In genomic region chr11:101602491-101602890, GRCm38 (mm10) we compare ENCODE assay signal across 10 mouse cellular contexts. TPM values are rescaled to one million over a fixed set of nuclear protein-coding genes. Genes with fewer than 3 reads are reported as not detected.
DNase-seq lines count a peak whose midpoint lies in the region; ATAC-seq and TF ChIP-seq lines count a peak whose summit lies in the region.
"Had no signal": no experiment of that assay in that cellular context is flagged by ENCODE, and none has a peak within 500 bp of the region (broad histone marks: within the 10 kb centered on the region; RNA-seq: fewer than 3 reads in every experiment).

No protein-coding gene starts in this region.

- 18% methylated on average over 3 of the region's 3 CpGs for WGBS in forebrain, embryonic 11.5 days
- 12% methylated on average over 3 of the region's 3 CpGs for WGBS in forebrain, embryonic 15.5 days

- H3K4me2 ChIP-seq in forebrain, embryonic 11.5 days (ENCODE audit: low read depth, low read length, severe bottlenecking) = no peak overlapping the region
- H3K4me2 ChIP-seq in forebrain, embryonic 15.5 days (replicated peaks) = no peak overlapping the region

- no peaks in the 10 kb centered on the region for H3K36me3 ChIP-seq in forebrain, embryonic 11.5 days (ENCODE audit: control insufficient read depth, insufficient read depth, low read length)
- H3K36me3 ChIP-seq in forebrain, embryonic 15.5 days = no peaks in the 10 kb centered on the region

- intact Hi-C loops in left cerebral cortex, postnatal 25 days (cut with DNase I) = no loop called here

- ATAC-seq in forebrain, embryonic 11.5 days (replicated peaks; ENCODE audit: low FRiP score) = no peak
- no peak for ATAC-seq in forebrain, embryonic 15.5 days (replicated peaks)
- 0 out of 2 replicates have a peak, but pooled peaks have one; percentile 22 for ATAC-seq in megakaryocyte-erythroid progenitor cell, adult 5-6 weeks (replicated peaks; ENCODE audit: low FRiP score, low TSS enrichment, poor library complexity, severe bottlenecking)
- ATAC-seq: Patski had no signal

- H3K9me3 ChIP-seq in forebrain, embryonic 11.5 days (ENCODE audit: control insufficient read depth, low read length) = no peaks in the 10 kb centered on the region
- no peaks in the 10 kb centered on the region for H3K9me3 ChIP-seq in forebrain, embryonic 15.5 days

- H3K27me3 ChIP-seq in forebrain, embryonic 11.5 days (ENCODE audit: control insufficient read depth, insufficient read depth, low read length) = no peaks in the 10 kb centered on the region
- no peaks in the 10 kb centered on the region for H3K27me3 ChIP-seq in forebrain, embryonic 15.5 days

- no peak overlapping the region for H3K4me3 ChIP-seq in forebrain, embryonic 11.5 days (ENCODE audit: low read depth, low read length)
- no peak overlapping the region for H3K4me3 ChIP-seq in forebrain, embryonic 15.5 days
- H3K4me3 ChIP-seq in layer of hippocampus, adult 2 months = no peak overlapping the region

- TF ChIP-seq CTCF in layer of hippocampus, adult 2 months (conservative IDR thresholded peaks at IDR 0.05) = no peak

- no peak overlapping the region for H3K27ac ChIP-seq in forebrain, embryonic 11.5 days (ENCODE audit: low read depth, low read length)
- no peak overlapping the region for H3K27ac ChIP-seq in forebrain, embryonic 15.5 days (replicated peaks)
- H3K27ac ChIP-seq in layer of hippocampus, adult 2 months = no peak overlapping the region

- H3K9ac ChIP-seq in forebrain, embryonic 11.5 days (ENCODE audit: low read length) = no peak overlapping the region
- H3K9ac ChIP-seq in forebrain, embryonic 15.5 days (replicated peaks) = no peak overlapping the region

- H3K4me1 ChIP-seq in forebrain, embryonic 11.5 days (replicated peaks; ENCODE audit: control insufficient read depth, insufficient read depth, low read length) = no peaks in the 10 kb centered on the region
- peaks cover 5% of the 10 kb centered on the region for H3K4me1 ChIP-seq in forebrain, embryonic 15.5 days

- peak; percentile 73 for DNase-seq in forebrain, embryonic 11.5 days (ENCODE audit: low spot score)
- DNase-seq in urinary bladder, postnatal 25 days (ENCODE audit: low spot score) = peak; percentile 67
- DNase-seq in urinary bladder, adult 2 months (ENCODE audit: low spot score) = no peak
- peak; percentile 82 for DNase-seq in heart, postnatal 4 days
- no peak for DNase-seq in left cerebral cortex, postnatal 25 days (ENCODE audit: low spot score in 2 of 2)
- DNase-seq in layer of hippocampus, adult 2 months (ENCODE audit: low spot score in 2 of 2) = no peak

RNA-seq across cellular contexts. Expression of gene Gm11634, which starts 3.4 kb away (rescaled TPM):
- polyA plus RNA-seq in forebrain, embryonic 11.5 days (2014; fragmentation: Nextera tagmentation; extraction: Ambion mirVana) = 0.44 TPM in 1 of 2 replicates, not detected in the other
- not detected in 2 replicates for polyA plus RNA-seq in forebrain, embryonic 15.5 days (2015; fragmentation: Nextera tagmentation; extraction: Ambion mirVana)
- not detected in 2 replicates for polyA plus RNA-seq in urinary bladder, adult 2 months (2012; rRNA removed)
- total RNA-seq in heart, postnatal 4 days (2021) = not detected
- not detected in 2 replicates for total RNA-seq in megakaryocyte-erythroid progenitor cell, adult 5-6 weeks (2014; fragmentation: Nextera tagmentation)
- not detected in 2 replicates for total RNA-seq in megakaryocyte-erythroid progenitor cell, adult 5-6 weeks (2017)
- total RNA-seq in left cerebral cortex, postnatal 25 days (2021) = not detected
- total RNA-seq in layer of hippocampus, adult 2 months (2021) = not detected
- total RNA-seq: left cerebral cortex, postnatal 10 days had no signal
- polyA plus RNA-seq: Patski had no signal

RNA-seq across cellular contexts. Expression of gene Tmem106a, which starts 20.4 kb away (rescaled TPM):
- polyA plus RNA-seq in forebrain, embryonic 11.5 days (2014; fragmentation: Nextera tagmentation; extraction: Ambion mirVana) = 3.0 and 3.3 TPM in 2 replicates
- 2.0 and 2.3 TPM in 2 replicates for polyA plus RNA-seq in forebrain, embryonic 15.5 days (2015; fragmentation: Nextera tagmentation; extraction: Ambion mirVana)
- 31.8 and 34.3 TPM in 2 replicates for polyA plus RNA-seq in urinary bladder, adult 2 months (2012; rRNA removed)
- 1 to 10 TPM; 7.9 TPM for total RNA-seq in heart, postnatal 4 days (2021)
- total RNA-seq in megakaryocyte-erythroid progenitor cell, adult 5-6 weeks (2014; fragmentation: Nextera tagmentation) = 0.85 and 1.7 TPM in 2 replicates
- total RNA-seq in megakaryocyte-erythroid progenitor cell, adult 5-6 weeks (2017) = 0.80 TPM in 1 of 2 replicates, not detected in the other
- total RNA-seq in left cerebral cortex, postnatal 25 days (2021) = 1 to 10 TPM; 1.1 to 1.6 TPM
- total RNA-seq in layer of hippocampus, adult 2 months (2021) = 1 to 10 TPM; 2.4 to 4.2 TPM

RNA-seq across cellular contexts. Expression of gene Rdm1, which starts 24.5 kb away (rescaled TPM):
- 45.6 and 50.7 TPM in 2 replicates for polyA plus RNA-seq in forebrain, embryonic 11.5 days (2014; fragmentation: Nextera tagmentation; extraction: Ambion mirVana)
- 31.0 and 34.6 TPM in 2 replicates for polyA plus RNA-seq in forebrain, embryonic 15.5 days (2015; fragmentation: Nextera tagmentation; extraction: Ambion mirVana)
- 34.4 and 37.5 TPM in 2 replicates for polyA plus RNA-seq in urinary bladder, adult 2 months (2012; rRNA removed)
- total RNA-seq in heart, postnatal 4 days (2021) = 10 to 100 TPM; 29.2 to 35.0 TPM
- total RNA-seq in megakaryocyte-erythroid progenitor cell, adult 5-6 weeks (2014; fragmentation: Nextera tagmentation) = 13.0 and 21.8 TPM in 2 replicates
- total RNA-seq in megakaryocyte-erythroid progenitor cell, adult 5-6 weeks (2017) = 2.0 and 5.3 TPM in 2 replicates
- total RNA-seq in left cerebral cortex, postnatal 25 days (2021) = 1 to 10 TPM; 6.0 to 7.2 TPM
- 1 to 10 TPM; 8.4 to 10.0 TPM for total RNA-seq in layer of hippocampus, adult 2 months (2021)

RNA-seq across cellular contexts. Expression of gene Nbr1, which starts 50.5 kb away (rescaled TPM):
- polyA plus RNA-seq in forebrain, embryonic 11.5 days (2014; fragmentation: Nextera tagmentation; extraction: Ambion mirVana) = 96.0 and 97.1 TPM in 2 replicates
- polyA plus RNA-seq in forebrain, embryonic 15.5 days (2015; fragmentation: Nextera tagmentation; extraction: Ambion mirVana) = 116 and 130 TPM in 2 replicates
- polyA plus RNA-seq in urinary bladder, adult 2 months (2012; rRNA removed) = 85.6 and 91.1 TPM in 2 replicates
- 100 to 1,000 TPM; 116 to 120 TPM for total RNA-seq in heart, postnatal 4 days (2021)
- total RNA-seq in megakaryocyte-erythroid progenitor cell, adult 5-6 weeks (2014; fragmentation: Nextera tagmentation) = 50.1 and 74.2 TPM in 2 replicates
- total RNA-seq in megakaryocyte-erythroid progenitor cell, adult 5-6 weeks (2017) = 43.3 and 45.3 TPM in 2 replicates
- total RNA-seq in left cerebral cortex, postnatal 25 days (2021) = 100 to 1,000 TPM; 127 to 130 TPM
- 100 to 1,000 TPM; 199 to 221 TPM for total RNA-seq in layer of hippocampus, adult 2 months (2021)

RNA-seq across cellular contexts. Expression of gene Brca1, which starts 50.7 kb away (rescaled TPM):
- 27.8 and 32.1 TPM in 2 replicates for polyA plus RNA-seq in forebrain, embryonic 11.5 days (2014; fragmentation: Nextera tagmentation; extraction: Ambion mirVana)
- polyA plus RNA-seq in forebrain, embryonic 15.5 days (2015; fragmentation: Nextera tagmentation; extraction: Ambion mirVana) = 5.6 and 7.1 TPM in 2 replicates
- 0.43 and 0.59 TPM in 2 replicates for polyA plus RNA-seq in urinary bladder, adult 2 months (2012; rRNA removed)
- total RNA-seq in heart, postnatal 4 days (2021) = 10 to 100 TPM; 10.6 to 10.9 TPM
- 37.5 and 45.4 TPM in 2 replicates for total RNA-seq in megakaryocyte-erythroid progenitor cell, adult 5-6 weeks (2014; fragmentation: Nextera tagmentation)
- total RNA-seq in megakaryocyte-erythroid progenitor cell, adult 5-6 weeks (2017) = 38.5 and 49.6 TPM in 2 replicates
- total RNA-seq in left cerebral cortex, postnatal 25 days (2021) = under 1 TPM; 0.69 to 0.80 TPM
- 1 to 10 TPM; 1.3 TPM for total RNA-seq in layer of hippocampus, adult 2 months (2021)

Comparison
In these comparisons a context has a peak if more than half of its experiments do, and no peak if none do; other contexts are left out.
1. DNase-seq: peak in forebrain, embryonic 11.5 days (single experiment), urinary bladder, postnatal 25 days (single experiment) and heart, postnatal 4 days (single experiment); none in urinary bladder, adult 2 months (single experiment), left cerebral cortex, postnatal 25 days (0 of 2) and layer of hippocampus, adult 2 months (0 of 2).